Mouse (Mus musculus) gastrocnemius, postnatal 10 days (tissue): ENCODE results near the gene Vps50. TPM values are rescaled to one million over a fixed set of nuclear protein-coding genes. Genes with fewer than 3 reads are reported as not detected.
"Not testable (repeated sequence)": the region's sequence is repeated elsewhere in the genome, so short reads cannot be mapped to it uniquely, and the experiment has no call there.

Experiments
- DNase-seq: peaks from one replicate; pipeline ENCODE4 v3.0.0; 2021; ENCODE audit warnings: mixed read lengths
- long read RNA-seq, 2 experiments: library from polyadenylated mRNA; stranded (forward); transcript quantifications; one replicate each; pipeline ENCODE4 v2.0.0; 2021
- total RNA-seq, 2 experiments: library from RNA; stranded (reverse); gene quantifications; 2 replicates each; pipeline ENCODE4 v1.2.3; 2021

The Vps50 gene
- 10 to 100 TPM; 15.9 to 17.3 TPM for total RNA-seq
- long read RNA-seq, experiment 1, full-length matches to known transcripts = 20 of 22 reads
- long read RNA-seq, experiment 1, partial matches to known transcripts = 2 of 22 reads
- long read RNA-seq, experiment 1, other reads (novel, unspliced or antisense) = 0 of 22 reads
- long read RNA-seq, experiment 2, transcript Vps50-201 (28 exons, 3,788 nt) = major isoform, 12 of 18 reads
- long read RNA-seq, experiment 2, partial matches to known transcripts = 2 of 18 reads
- long read RNA-seq, experiment 2, other reads (novel, unspliced or antisense) = 4 of 18 reads

GRCm38 (mm10) chr6:3498162-3498848 lies at the start of gene Vps50, which contains the start of gene Hepacam2:
TSS of gene Vps50 (plus strand) at chr6:3498382.
TSS of gene Hepacam2 (minus strand) at chr6:3498298.
- DNase-seq = peak; percentile 80

GRCm38 (mm10) chr6:3454421-3454820 lies 43.8 kb upstream of the Vps50 start:
- no peak for DNase-seq

DNA sequence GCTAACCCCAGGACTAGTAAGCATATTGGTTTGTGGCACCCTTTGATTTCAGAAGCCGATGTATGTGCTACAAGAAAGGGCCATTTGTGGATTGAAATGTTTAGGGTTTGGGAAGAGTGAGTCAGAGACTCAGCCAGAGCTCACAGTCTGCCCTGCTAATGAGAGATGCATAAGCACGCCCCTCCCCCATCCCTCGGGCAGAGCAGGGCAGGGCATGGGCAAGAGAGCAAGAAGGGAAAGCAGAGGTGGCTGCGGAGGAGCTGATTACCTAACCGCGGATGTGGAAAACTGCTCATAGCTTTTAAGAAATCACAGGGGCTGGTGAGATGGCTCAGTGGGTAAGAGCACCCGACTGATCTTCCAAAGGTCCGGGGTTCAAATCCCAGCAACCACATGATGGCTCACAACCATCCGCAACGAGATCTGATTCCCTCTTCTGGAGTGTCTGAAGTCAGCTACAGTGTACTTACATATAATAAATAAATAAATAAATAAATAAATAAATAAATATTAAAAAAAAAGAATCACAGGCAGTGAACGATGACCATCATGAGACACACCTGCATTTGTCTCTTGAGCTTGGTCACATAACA lies 42.1 kb upstream of the Vps50 start:
- DNase-seq = no peak

- DNase-seq = no peak
Observed at GRCm38 (mm10) chr6:3463026-3463425, 35.2 kb upstream of the Vps50 start.

- no peak for DNase-seq
Observed at GRCm38 (mm10) chr6:3463594-3463993, 34.6 kb upstream of the Vps50 start.

GRCm38 (mm10) chr6:3468627-3469026 lies 29.6 kb upstream of the Vps50 start:
- no peak for DNase-seq

- DNase-seq = no peak
Observed at GRCm38 (mm10) chr6:3470706-3471105, 27.5 kb upstream of the Vps50 start.

DNA sequence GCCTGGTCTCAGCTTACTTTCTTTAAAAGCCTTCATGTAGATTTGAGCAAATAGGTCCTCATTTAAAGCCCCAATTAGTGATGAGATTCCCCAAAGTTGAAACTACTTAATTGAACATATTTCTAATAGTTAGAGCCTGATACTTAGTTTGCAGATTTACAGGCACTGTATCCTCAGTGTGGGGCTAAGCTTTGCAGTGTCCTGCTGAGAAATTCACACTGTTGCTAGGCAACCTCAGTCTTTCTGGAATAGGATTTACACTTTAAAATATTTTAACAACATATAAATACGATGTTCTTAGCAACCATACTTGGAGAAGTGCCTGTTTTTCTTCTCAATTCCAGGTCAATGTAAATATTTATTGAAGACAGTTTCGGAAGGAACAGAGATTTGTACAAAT lies 21.9 kb upstream of the Vps50 start:
- DNase-seq = no peak

- no peak for DNase-seq
Observed at GRCm38 (mm10) chr6:3479853-3480252, 18.3 kb upstream of the Vps50 start.

- no peak for DNase-seq
Observed at GRCm38 (mm10) chr6:3481705-3482104, 16.5 kb upstream of the Vps50 start.

DNA sequence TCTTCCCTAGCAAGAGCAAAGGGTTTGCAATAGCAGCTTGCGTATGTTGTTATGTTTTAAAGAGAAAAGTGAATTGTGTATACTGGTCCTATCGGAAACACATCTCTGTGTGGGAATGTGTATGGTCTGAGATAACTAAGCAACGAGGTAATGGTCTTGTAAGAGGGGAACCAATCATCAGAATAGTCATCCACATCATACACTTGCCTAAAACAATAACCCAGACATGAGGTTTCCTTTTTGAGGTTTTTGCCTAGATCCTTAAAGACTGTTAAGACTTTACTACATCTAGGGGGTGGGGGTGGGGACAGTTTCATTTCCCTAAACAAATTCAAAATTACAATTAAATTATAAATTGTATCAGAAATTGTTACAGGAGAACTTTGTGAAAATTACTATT lies 13.0 kb upstream of the Vps50 start:
- no peak for DNase-seq

DNA sequence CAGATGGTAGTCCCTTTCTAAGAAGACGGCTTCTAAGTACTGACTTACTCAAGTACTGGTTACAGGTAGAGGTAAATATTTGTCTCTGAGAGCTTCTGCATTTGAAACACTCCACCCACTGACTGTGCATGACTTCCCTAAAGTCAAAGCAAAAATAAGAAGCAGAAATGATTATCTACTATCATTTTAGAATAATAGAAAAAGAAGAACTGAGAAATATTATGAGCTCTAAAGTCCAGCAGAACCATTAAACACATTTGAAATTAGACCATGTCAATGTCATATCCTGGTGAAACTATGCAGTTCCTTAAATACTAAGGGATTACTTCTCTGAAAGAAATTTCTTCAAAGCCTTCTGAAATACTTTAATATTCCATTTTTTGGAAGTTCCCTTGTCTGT lies 10.8 kb upstream of the Vps50 start:
- no peak for DNase-seq

- DNase-seq = no peak
Observed at GRCm38 (mm10) chr6:3494285-3494684, 3.9 kb upstream of the Vps50 start.

DNA sequence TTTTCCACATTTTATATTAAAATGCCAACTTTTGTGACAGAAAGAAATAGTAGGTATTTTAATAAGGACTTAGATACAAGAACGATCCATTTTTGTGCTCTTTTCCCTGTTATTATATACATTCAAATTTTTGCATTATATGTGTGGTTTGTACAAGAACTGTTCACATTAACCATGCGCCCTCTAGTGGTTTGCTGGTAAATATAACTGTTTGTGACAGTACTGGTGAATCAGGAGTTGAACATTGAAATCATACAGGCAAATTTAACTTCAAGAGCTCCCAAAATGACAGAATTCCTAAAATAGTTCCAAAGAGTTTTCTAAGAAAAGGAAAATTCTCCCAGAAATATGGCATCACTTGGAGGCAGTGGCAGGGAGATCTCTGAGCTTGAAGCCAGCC lies 2.0 kb upstream of the Vps50 start:
- no peak for DNase-seq

DNA sequence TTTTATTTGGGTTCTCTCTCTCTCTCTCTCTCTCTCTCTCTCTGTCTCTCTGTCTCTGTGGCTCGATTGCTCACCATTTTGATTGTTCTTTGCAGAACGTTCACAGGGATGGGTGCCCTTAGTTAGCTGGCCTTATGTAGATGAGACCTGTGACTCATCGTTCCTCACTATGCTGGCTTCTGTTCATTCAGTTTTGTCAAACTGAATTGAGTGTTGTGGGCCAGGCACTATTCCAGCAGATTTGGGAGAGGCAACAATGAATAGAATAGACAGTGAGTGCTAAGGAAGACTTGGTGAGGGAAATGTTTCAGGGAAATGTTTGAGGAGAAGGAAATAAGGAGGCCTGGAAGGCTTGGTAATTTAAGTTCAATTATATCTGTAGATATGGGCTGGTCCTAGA lies 2.1 kb downstream of the Vps50 start:
- DNase-seq = no peak

- DNase-seq = no peak
Observed at GRCm38 (mm10) chr6:3505289-3505688, 7.1 kb downstream of the Vps50 start.

DNA sequence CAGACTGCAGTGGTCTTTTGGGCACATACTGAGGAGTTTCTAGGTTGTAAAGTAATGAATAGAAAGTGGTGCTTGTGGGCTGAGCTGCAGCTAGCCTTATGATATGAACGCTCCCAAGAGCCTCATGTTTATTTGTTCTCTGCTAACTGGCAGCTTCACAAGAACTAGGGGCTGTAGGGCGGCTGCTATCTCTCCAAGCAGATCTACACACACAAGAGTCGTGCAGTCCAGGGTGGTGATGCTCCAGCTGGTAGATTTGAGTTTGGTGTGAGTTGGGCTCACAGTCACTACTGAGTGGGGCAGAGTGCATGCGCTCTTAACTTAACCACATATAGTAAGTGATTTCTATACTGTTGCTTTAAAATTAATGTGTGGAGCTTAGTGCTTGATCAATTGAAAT lies 8.9 kb downstream of the Vps50 start:
- DNase-seq = no peak

DNA sequence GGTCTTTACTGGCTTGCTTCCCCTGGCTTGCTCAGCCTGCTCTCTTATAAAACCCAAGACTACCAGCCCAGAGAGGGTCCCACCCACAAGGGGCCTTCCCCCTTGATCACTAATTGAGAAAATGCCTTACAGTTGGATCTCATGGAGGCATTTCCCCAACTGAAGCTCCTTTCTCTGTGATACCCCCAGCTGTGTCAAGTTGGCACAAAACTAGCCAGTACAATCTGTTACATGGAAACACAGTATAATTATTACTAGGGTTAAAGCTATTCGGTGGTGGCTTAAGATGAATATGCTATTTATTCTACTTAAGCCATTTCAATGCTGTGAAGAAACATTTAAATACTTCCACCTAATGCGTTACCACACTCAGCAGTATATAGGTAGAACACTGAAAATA lies 10.0 kb downstream of the Vps50 start:
- not testable (repeated sequence) for DNase-seq

DNA sequence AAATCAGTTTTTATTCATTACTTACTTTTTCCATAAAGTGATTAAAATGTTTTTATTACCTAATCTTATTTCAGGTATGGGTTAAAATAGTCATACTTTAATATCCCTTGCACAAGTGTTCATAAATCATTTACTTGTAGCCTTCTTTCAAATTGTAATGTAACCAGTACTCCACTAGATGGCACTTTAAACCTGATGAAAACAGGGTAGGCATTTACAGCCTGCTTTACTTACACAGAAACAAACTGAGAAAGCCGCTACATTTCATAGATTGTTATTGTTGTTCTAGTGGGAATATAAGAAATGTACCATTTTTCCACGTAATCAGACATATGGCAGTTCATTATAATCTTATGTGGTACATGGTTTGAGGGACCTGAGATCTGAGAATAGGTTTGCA lies 11.6 kb downstream of the Vps50 start:
- no peak for DNase-seq

DNA sequence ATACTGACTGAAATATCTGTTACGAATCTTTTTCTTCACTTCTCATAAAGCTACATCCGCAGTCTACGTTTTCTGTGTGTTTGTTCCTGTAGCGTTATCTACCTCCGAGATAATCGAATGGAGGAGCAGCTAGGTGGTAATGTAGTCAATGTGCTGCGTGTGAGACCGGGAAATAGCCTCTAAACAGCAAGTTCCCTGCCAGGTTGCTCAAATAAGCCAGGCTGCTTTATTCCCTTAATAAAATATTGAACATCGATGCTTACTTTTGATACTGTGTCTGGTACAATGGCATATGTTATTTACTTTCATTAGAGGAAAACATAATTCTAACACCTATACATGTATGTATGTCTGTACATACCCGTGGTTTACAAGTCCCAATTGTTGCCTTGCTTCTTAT lies 12.9 kb downstream of the Vps50 start:
- DNase-seq = no peak

DNA sequence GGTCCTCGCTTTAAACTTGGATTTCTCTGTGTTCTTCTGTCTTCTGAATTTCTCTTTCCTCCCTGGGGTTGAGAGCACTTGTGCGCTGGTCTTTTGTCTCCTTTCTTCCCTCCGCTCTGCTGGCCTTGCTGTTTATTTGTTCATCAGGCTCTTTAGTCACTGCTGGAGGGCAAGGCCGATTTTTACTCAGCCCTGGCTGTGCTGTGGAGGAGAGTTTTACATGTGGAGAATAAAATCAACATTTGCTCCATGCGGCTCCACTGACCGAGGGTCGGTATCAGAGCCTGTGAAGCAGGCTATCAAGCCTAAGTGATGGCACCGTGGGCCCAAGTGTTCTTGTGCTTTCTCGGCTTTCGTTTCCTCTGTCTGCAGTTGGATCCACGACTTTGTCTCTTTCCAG lies 13.4 kb downstream of the Vps50 start:
- no peak for DNase-seq

DNA sequence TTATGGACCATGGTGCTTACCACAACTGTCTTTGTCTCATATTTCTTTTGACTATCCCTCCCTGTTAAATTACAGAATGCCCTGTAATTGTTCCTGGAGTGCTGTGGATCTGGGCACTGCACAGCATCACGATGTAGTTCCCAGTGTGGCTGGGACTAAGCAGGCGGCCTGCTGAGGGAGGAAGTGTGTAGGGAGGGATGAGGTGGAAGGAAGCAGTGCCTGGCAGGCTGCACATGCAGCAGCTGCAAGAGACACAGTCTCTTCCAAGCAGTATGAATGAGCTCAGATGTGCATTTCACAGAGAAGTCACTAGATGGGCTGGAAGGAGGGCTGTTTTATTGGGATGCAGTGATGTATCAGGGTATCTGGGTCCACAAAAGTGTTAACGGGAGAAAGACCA lies 14.4 kb downstream of the Vps50 start:
- peak; percentile 19 for DNase-seq

- no peak for DNase-seq
Observed at GRCm38 (mm10) chr6:3528198-3528597, 30.0 kb downstream of the Vps50 start.

DNA sequence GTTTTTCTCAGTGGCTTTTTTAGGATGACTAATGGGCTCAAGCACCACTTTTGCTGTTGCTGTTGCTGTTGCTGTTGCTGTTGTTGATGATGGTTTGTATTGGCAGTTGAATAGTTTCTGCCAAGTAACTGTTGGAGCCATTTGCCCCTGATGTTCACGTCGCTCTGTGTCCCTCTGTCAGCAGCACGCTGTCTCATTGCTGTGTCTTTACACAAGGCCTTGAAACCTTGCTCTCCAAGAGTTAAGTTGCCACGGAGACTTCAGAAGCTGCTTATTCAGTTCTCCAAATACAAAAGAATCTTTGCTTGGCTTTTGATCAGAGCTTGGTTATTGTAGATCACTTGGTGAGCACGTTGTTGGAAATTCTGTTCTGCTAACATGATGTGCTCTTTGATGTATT lies 33.3 kb downstream of the Vps50 start:
- DNase-seq = no peak
